Mouse (Mus musculus): ENCODE results near the gene Gm9936.
"Not testable (repeated sequence)": the region's sequence is repeated elsewhere in the genome, so short reads cannot be mapped to it uniquely, and the experiment has no call there.

Gene Gm9936

GRCm38 (mm10) chr5:114858582-114858981, at the start of gene Gm9936:
Gm9936 (minus strand) TSS chr5:114858682.
- no peak for DNase-seq (ENCODE audit: low spot score in 2 of 2)

GRCm38 (mm10) chr5:114902413-114902812, 43.9 kb upstream of the Gm9936 start:
- no peak for DNase-seq (ENCODE audit: low spot score in 2 of 2)

- DNase-seq (ENCODE audit: low spot score in 2 of 2), result no peak
These were observed 40.4 kb upstream of the Gm9936 start for GRCm38 (mm10) chr5:114898857-114899256.

GRCm38 (mm10) chr5:114897374-114897793, 38.9 kb upstream of the Gm9936 start:
- DNase-seq (ENCODE audit: low spot score in 2 of 2), result no peak

GRCm38 (mm10) chr5:114896688-114897373, 38.3 kb upstream of the Gm9936 start, which contains the start of gene Oasl2:
Oasl2 (plus strand) TSS chr5:114896936.
- no peak for DNase-seq (ENCODE audit: low spot score in 2 of 2)

- no peak for DNase-seq (ENCODE audit: low spot score in 2 of 2)
These were observed 37.1 kb upstream of the Gm9936 start for GRCm38 (mm10) chr5:114895542-114895941.

GRCm38 (mm10) chr5:114888995-114889394, 30.5 kb upstream of the Gm9936 start:
- no peak for DNase-seq (ENCODE audit: low spot score in 2 of 2)

GRCm38 (mm10) chr5:114886801-114887200, 28.3 kb upstream of the Gm9936 start:
- no peak for DNase-seq (ENCODE audit: low spot score in 2 of 2)

- DNase-seq (ENCODE audit: low spot score in 2 of 2), result no peak
These were observed 24.5 kb upstream of the Gm9936 start for GRCm38 (mm10) chr5:114883022-114883421.

- not testable (repeated sequence) for DNase-seq (ENCODE audit: low spot score in 2 of 2)
These were observed 23.8 kb upstream of the Gm9936 start for GRCm38 (mm10) chr5:114882319-114882718.

GRCm38 (mm10) chr5:114879399-114879798, 20.9 kb upstream of the Gm9936 start:
- DNase-seq (ENCODE audit: low spot score in 2 of 2), result no peak

GRCm38 (mm10) chr5:114877487-114877886, 19.0 kb upstream of the Gm9936 start:
- DNase-seq (ENCODE audit: low spot score in 2 of 2), result no peak

- no peak for DNase-seq (ENCODE audit: low spot score in 2 of 2)
These were observed 17.8 kb upstream of the Gm9936 start for GRCm38 (mm10) chr5:114876331-114876730.

GRCm38 (mm10) chr5:114875858-114876257, 17.4 kb upstream of the Gm9936 start:
- DNase-seq (ENCODE audit: low spot score in 2 of 2), result no peak

GRCm38 (mm10) chr5:114865279-114865678, 6.8 kb upstream of the Gm9936 start:
- DNase-seq (ENCODE audit: low spot score in 2 of 2), result no peak

- no peak for DNase-seq (ENCODE audit: low spot score in 2 of 2)
These were observed 6.3 kb upstream of the Gm9936 start for GRCm38 (mm10) chr5:114864813-114865212.

GRCm38 (mm10) chr5:114861730-114862129, 3.2 kb upstream of the Gm9936 start:
- no peak for DNase-seq (ENCODE audit: low spot score in 2 of 2)

- peak; percentile 40 to 42 for DNase-seq (ENCODE audit: low spot score in 2 of 2)
These were observed 771 bp upstream of the Gm9936 start for GRCm38 (mm10) chr5:114859253-114859652.

- not testable (repeated sequence) for DNase-seq (ENCODE audit: low spot score in 2 of 2)
These were observed 5.1 kb downstream of the Gm9936 start, which contains the start of gene 4930519G04Rik for GRCm38 (mm10) chr5:114853364-114853763. 4930519G04Rik (plus strand) TSS chr5:114853664.

- no peak for DNase-seq (ENCODE audit: low spot score in 2 of 2)
These were observed 6.8 kb downstream of the Gm9936 start for GRCm38 (mm10) chr5:114851565-114852236.

GRCm38 (mm10) chr5:114844371-114844770, 14.1 kb downstream of the Gm9936 start:
- not testable (repeated sequence) for DNase-seq (ENCODE audit: low spot score in 2 of 2)

- DNase-seq (ENCODE audit: low spot score in 2 of 2), result no peak
These were observed 15.8 kb downstream of the Gm9936 start for GRCm38 (mm10) chr5:114842674-114843073.

GRCm38 (mm10) chr5:114842155-114842554, 16.3 kb downstream of the Gm9936 start:
- not testable (repeated sequence) for DNase-seq (ENCODE audit: low spot score in 2 of 2)

All from right cerebral cortex, postnatal 36 days (tissue).